Mouse (Mus musculus) erythroblast, embryonic 14.5 days (primary cell): ENCODE results near the gene Actrt2. TPM values are rescaled to one million over a fixed set of nuclear protein-coding genes. Genes with fewer than 3 reads are reported as not detected.

ENCODE experiments used
- H3K27me3 ChIP-seq: 2 replicates; pipeline ENCODE4 v1.6.1; 2012; ENCODE audit warnings: inconsistent platforms; ENCODE audit not compliant: control insufficient read depth
- H3K36me3 ChIP-seq: 2 replicates; pipeline ENCODE4 v1.6.1; 2012; ENCODE audit warnings: mild to moderate bottlenecking, inconsistent platforms; ENCODE audit not compliant: control insufficient read depth
- H3K4me1 ChIP-seq: 2 replicates; pipeline ENCODE4 v1.6.1; 2012; ENCODE audit warnings: inconsistent platforms; ENCODE audit not compliant: control insufficient read depth
- H3K4me3 ChIP-seq: replicated peaks from 2 replicates; pipeline ENCODE3; 2012; ENCODE audit warnings: moderate library complexity, mild to moderate bottlenecking, inconsistent platforms
- H3K9me3 ChIP-seq: 2 replicates; pipeline ENCODE4 v1.6.1; 2012; ENCODE audit warnings: low read length, inconsistent platforms, mixed read lengths; ENCODE audit not compliant: control insufficient read depth
- GATA1 ChIP-seq: IDR thresholded peaks from 2 replicates; pipeline ENCODE4 v1.6.1; 2012; ENCODE audit warnings: low read length, inconsistent platforms, mixed read lengths
- TAL1 ChIP-seq: IDR thresholded peaks from 3 replicates; pipeline ENCODE4 v1.6.1; 2012; ENCODE audit warnings: low read length, inconsistent platforms, mixed read lengths
- polyA plus RNA-seq: library from polyadenylated mRNA; stranded (reverse); fragments of >175 nt; gene quantifications from 2 replicates; pipeline ENCODE4 v1.2.3, GENCODE M21; 2012

The Actrt2 gene
- polyA plus RNA-seq, 1 experiment = not detected

- Histone ChIP-seq H3K27me3 (no peaks in the 10 kb centered on the region), H3K4me3 (no peak overlapping the region), H3K4me1 (no peaks in the 10 kb centered on the region), H3K9me3 (no peaks in the 10 kb centered on the region), H3K36me3 (no peaks in the 10 kb centered on the region)
- TF ChIP-seq GATA1 (no peak), TAL1 (no peak)
These were observed 3.7 kb upstream of the Actrt2 start for GRCm38 (mm10) chr4:154671232-154671912.

DNA sequence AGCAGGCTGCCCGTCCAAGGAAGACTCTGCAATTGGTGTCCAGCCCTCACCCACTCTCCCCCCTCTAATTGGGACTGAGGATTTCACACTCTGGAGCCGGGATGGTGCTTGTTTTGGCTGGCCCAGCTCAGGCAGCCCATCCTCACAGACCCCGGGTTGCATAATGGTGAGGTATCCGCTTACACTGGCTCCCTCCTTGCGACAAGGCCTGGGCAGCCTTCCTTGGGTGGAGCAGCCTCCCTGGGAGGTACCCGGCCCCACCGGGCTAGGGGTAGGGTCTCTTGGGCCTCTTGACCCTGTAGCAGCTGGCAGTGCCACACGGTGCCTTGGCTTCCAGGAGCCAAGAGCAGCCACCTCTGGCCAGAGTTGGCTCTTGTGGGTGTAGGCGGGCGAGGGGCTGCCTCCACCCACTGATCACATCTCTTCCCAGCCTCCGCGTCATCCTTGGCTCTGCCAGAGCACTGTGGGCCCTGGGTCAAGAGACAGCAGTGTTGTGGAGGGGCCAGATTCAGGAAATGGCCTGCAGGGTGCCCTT, 4.9 kb downstream of the Actrt2 start:
- Histone ChIP-seq H3K9me3 (no peaks in the 10 kb centered on the region), H3K4me3 (no peak overlapping the region), H3K36me3 (no peaks in the 10 kb centered on the region), H3K4me1 (no peaks in the 10 kb centered on the region), H3K27me3 (no peaks in the 10 kb centered on the region)
- no peak for TF ChIP-seq TAL1
- no peak for TF ChIP-seq GATA1

- Histone ChIP-seq H3K4me3 (no peak overlapping the region), H3K27me3 (no peaks in the 10 kb centered on the region), H3K4me1 (no peaks in the 10 kb centered on the region), H3K9me3 (no peaks in the 10 kb centered on the region), H3K36me3 (no peaks in the 10 kb centered on the region)
- TF ChIP-seq TAL1 (no peak), GATA1 (no peak)
These were observed 6.4 kb downstream of the Actrt2 start for GRCm38 (mm10) chr4:154661256-154661655.

- no peak for TF ChIP-seq TAL1
- no peak for TF ChIP-seq GATA1
- no peaks in the 10 kb centered on the region for H3K36me3 ChIP-seq
- H3K4me3 ChIP-seq = no peak overlapping the region
- H3K27me3 ChIP-seq = no peaks in the 10 kb centered on the region
- H3K9me3 ChIP-seq = no peaks in the 10 kb centered on the region
- H3K4me1 ChIP-seq = no peaks in the 10 kb centered on the region
These were observed 7.6 kb downstream of the Actrt2 start for GRCm38 (mm10) chr4:154660025-154660424.

GRCm38 (mm10) chr4:154655134-154655910, 12.3 kb downstream of the Actrt2 start:
- Histone ChIP-seq H3K9me3 (no peaks in the 10 kb centered on the region), H3K4me3 (no peak overlapping the region), H3K27me3 (peaks cover 3% of the 10 kb centered on the region; the same call in 1 of the 2 replicates), H3K4me1 (no peaks in the 10 kb centered on the region), H3K36me3 (no peaks in the 10 kb centered on the region)
- TF ChIP-seq TAL1 = no peak
- TF ChIP-seq GATA1 = no peak

GRCm38 (mm10) chr4:154652494-154652893, 15.2 kb downstream of the Actrt2 start:
- Histone ChIP-seq H3K9me3 (no peaks in the 10 kb centered on the region), H3K36me3 (no peaks in the 10 kb centered on the region), H3K27me3 (peaks cover 3% of the 10 kb centered on the region; the same call in 1 of the 2 replicates), H3K4me1 (no peaks in the 10 kb centered on the region), H3K4me3 (no peak overlapping the region)
- no peak for TF ChIP-seq GATA1
- no peak for TF ChIP-seq TAL1

DNA sequence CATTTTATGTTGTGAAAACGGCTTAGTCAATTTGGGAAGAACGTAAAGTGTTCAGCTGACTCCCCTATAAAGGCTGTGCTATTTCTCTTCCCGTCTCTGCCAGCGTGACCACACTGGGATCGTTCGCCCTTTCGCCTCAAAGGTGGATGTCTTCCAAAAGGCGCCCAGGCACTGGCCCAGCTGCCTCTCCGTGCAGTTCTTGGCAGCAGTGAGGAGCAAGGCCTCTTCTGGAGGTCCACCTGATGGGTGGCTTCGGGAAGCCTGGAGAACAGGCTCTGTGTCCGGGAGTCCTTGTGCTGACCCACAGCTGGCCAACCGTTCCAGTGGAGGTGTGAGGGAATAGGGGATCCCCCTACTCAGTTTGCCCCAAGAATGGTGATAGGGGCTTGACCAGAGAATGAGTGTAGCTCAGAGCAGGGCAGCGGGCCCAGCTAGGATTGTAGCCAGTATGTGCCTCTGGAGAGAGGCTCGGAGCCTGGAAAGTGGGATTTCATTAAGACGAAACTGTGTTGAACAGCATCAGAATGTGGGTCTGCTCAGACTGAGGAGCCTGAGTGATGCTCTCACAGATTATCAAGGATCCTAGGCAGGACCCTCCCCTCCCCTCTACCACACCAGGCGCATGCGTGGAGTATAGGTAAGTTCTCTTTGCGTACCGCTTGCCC, 18.5 kb downstream of the Actrt2 start:
- H3K27me3 ChIP-seq = peaks cover 8% of the 10 kb centered on the region; the same call in 1 of the 2 replicates
- H3K36me3 ChIP-seq = no peaks in the 10 kb centered on the region
- no peaks in the 10 kb centered on the region for H3K4me1 ChIP-seq
- H3K4me3 ChIP-seq = no peak overlapping the region
- no peaks in the 10 kb centered on the region; the same call in 1 of the 2 replicates for H3K9me3 ChIP-seq
- no peak for TF ChIP-seq GATA1
- no peak for TF ChIP-seq TAL1

GRCm38 (mm10) chr4:154642496-154642895, 25.2 kb downstream of the Actrt2 start:
- H3K9me3 ChIP-seq = no peaks in the 10 kb centered on the region; the same call in 1 of the 2 replicates
- H3K4me3 ChIP-seq = no peak overlapping the region
- H3K27me3 ChIP-seq = peaks cover 72% of the 10 kb centered on the region

More at GRCm38 (mm10) chr4:154642496-154642895, 25.2 kb downstream of the Actrt2 start:
- Histone ChIP-seq H3K4me1 (no peaks in the 10 kb centered on the region), H3K36me3 (no peaks in the 10 kb centered on the region)
- TF ChIP-seq GATA1 = no peak
- no peak for TF ChIP-seq TAL1
